Mouse (Mus musculus) colon, adult 2 months (tissue): ENCODE results near the gene Olfr623. TPM values are rescaled to one million over a fixed set of nuclear protein-coding genes. Genes with fewer than 3 reads are reported as not detected.

ENCODE experiments used
- polyA plus RNA-seq: library from polyadenylated mRNA; depleted of rRNA; stranded (reverse); fragments of >200 nt; gene quantifications from 2 replicates; pipeline ENCODE4 v1.2.3, GENCODE M21; 2012; rRNA removed

The Olfr623 gene
- not detected in 2 replicates for polyA plus RNA-seq

DNA sequence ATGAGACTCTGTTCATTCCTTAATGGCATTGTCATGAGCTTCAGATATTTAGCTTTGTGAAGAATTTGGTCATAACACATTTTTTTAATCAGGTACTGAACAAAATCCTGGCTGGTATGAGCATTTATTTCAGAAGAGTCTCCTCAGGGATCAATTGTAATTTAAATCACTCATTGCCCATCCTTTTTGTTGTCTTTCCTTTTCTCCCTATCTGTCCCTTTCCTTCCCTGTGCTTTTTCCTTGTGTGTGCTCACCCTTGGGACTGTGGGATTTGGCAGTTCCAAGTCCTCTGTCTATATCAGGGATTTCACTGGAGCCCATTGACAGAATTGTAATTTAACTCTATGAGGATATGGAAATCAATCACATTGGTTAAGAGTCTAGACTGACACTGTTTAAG, at the start of gene Olfr623:
Gene Olfr623 (minus strand): TSS at position 101 of the 400 bp plus-strand sequence.

GRCm38 (mm10) chr7:103682420-103682819, 18.9 kb upstream of the Olfr623 start, which contains the start of gene Olfr625-ps1:
Gene Olfr625-ps1 (plus strand): TSS chr7:103682720.

GRCm38 (mm10) chr7:103671091-103671490, 7.6 kb upstream of the Olfr623 start, which contains the start of gene Olfr624:
Gene Olfr624 (minus strand): TSS chr7:103671191.

DNA sequence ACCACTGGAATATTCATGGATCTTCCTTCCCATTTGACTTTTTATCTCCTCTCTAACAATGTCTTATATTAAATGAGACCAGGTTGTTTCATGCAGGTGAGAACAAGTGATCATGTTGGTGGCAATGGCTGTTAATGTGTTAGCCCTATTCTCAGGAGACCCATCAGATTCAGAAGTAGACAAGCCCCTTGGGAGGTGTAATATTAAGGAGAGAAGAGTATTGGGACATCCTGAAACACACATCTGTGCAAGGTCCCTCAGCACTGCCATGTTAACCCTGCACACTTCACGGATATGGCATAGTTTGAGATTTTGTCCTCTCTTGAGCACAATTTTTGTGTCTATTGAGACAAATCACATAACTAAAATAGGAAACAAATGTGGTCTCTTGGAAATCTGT, 20.9 kb downstream of the Olfr623 start, which contains the start of gene Olfr622:
Gene Olfr622 (minus strand): TSS at position 101 of the 400 bp plus-strand sequence.

GRCm38 (mm10) chr7:103612434-103612833, 51.1 kb downstream of the Olfr623 start, which contains the start of gene Olfr620:
Gene Olfr620 (minus strand): TSS chr7:103612534.

Other genes starting within 250 kb of the Olfr623 start
- gene Usp17lc, start 248.6 kb downstream of the Olfr623 start, polyA plus RNA-seq = not detected in 2 replicates
- gene Olfr605, start 218.3 kb downstream of the Olfr623 start, polyA plus RNA-seq = not detected in 2 replicates
- gene Olfr606, start 214.7 kb downstream of the Olfr623 start, polyA plus RNA-seq = not detected in 2 replicates
- gene Olfr607, start 199.5 kb downstream of the Olfr623 start, polyA plus RNA-seq = not detected in 2 replicates
- not detected in 2 replicates for gene Olfr608, start 193.8 kb downstream of the Olfr623 start, polyA plus RNA-seq
- gene Olfr609, start 165.6 kb downstream of the Olfr623 start, polyA plus RNA-seq = not detected in 2 replicates
- gene Olfr610, start 151.6 kb downstream of the Olfr623 start, polyA plus RNA-seq = not detected in 2 replicates
- gene Olfr611, start 142.9 kb downstream of the Olfr623 start, polyA plus RNA-seq = not detected in 2 replicates
- gene Olfr612, start 121.0 kb downstream of the Olfr623 start, polyA plus RNA-seq = not detected in 2 replicates
- not detected in 2 replicates for gene Olfr613, start 115.6 kb downstream of the Olfr623 start, polyA plus RNA-seq
- not detected in 2 replicates for gene Olfr615, start 107.6 kb downstream of the Olfr623 start, polyA plus RNA-seq
- not detected in 2 replicates for gene Olfr616, start 94.6 kb downstream of the Olfr623 start, polyA plus RNA-seq
- gene Olfr617, start 90.6 kb downstream of the Olfr623 start, polyA plus RNA-seq = not detected in 2 replicates
- not detected in 2 replicates for gene Olfr618, start 73.6 kb downstream of the Olfr623 start, polyA plus RNA-seq
- not detected in 2 replicates for gene Olfr619, start 63.1 kb downstream of the Olfr623 start, polyA plus RNA-seq
- not detected in 2 replicates for gene Olfr620, start 51.2 kb downstream of the Olfr623 start, polyA plus RNA-seq
- not detected in 2 replicates for gene Olfr622, start 21.0 kb downstream of the Olfr623 start, polyA plus RNA-seq
- gene Olfr624, start 7.5 kb upstream of the Olfr623 start, polyA plus RNA-seq = not detected in 2 replicates
- not detected in 2 replicates for gene Olfr625-ps1, start 19.0 kb upstream of the Olfr623 start, polyA plus RNA-seq
- not detected in 2 replicates for gene Olfr243, start 51.0 kb upstream of the Olfr623 start, polyA plus RNA-seq
- gene Olfr628, start 66.7 kb upstream of the Olfr623 start, polyA plus RNA-seq = not detected in 2 replicates
- not detected in 2 replicates for gene Olfr629, start 81.2 kb upstream of the Olfr623 start, polyA plus RNA-seq
- gene Olfr630, start 93.6 kb upstream of the Olfr623 start, polyA plus RNA-seq = not detected in 2 replicates
- not detected in 2 replicates for gene Olfr69, start 107.9 kb upstream of the Olfr623 start, polyA plus RNA-seq
- not detected in 2 replicates for gene Olfr68, start 116.0 kb upstream of the Olfr623 start, polyA plus RNA-seq
- gene Olfr67, start 128.1 kb upstream of the Olfr623 start, polyA plus RNA-seq = not detected in 2 replicates
- 19.7 and 97.2 TPM in 2 replicates for gene Hbb-bt, start 150.3 kb upstream of the Olfr623 start, polyA plus RNA-seq
- 178 and 1,004 TPM in 2 replicates for gene Hbb-bs, start 164.4 kb upstream of the Olfr623 start, polyA plus RNA-seq
- gene Hbb-bh2, start 176.8 kb upstream of the Olfr623 start, polyA plus RNA-seq = not detected in 2 replicates
- gene Hbb-bh1, start 179.5 kb upstream of the Olfr623 start, polyA plus RNA-seq = not detected in 2 replicates
- gene Hbb-y, start 189.5 kb upstream of the Olfr623 start, polyA plus RNA-seq = not detected in 2 replicates
- gene Olfr66, start 222.6 kb upstream of the Olfr623 start, polyA plus RNA-seq = not detected in 2 replicates
- not detected in 2 replicates for gene Olfr64, start 230.8 kb upstream of the Olfr623 start, polyA plus RNA-seq
- not detected in 2 replicates for gene Olfr65, start 239.8 kb upstream of the Olfr623 start, polyA plus RNA-seq